Mouse (Mus musculus) C2C12 (cell line): ENCODE measurements around the gene Swsap1. TPM values are rescaled to one million over a fixed set of nuclear protein-coding genes. Genes with fewer than 3 reads are reported as not detected.
A peak's percentile ranks its signal among the peaks of the same experiment; 100 is the strongest.

Experiments
- H3K27me3 ChIP-seq: one replicate; pipeline ENCODE4 v1.6.1; 2011; ENCODE audit not compliant: control insufficient read depth, insufficient read depth, insufficient read length
- H3K36me3 ChIP-seq: one replicate; pipeline ENCODE4 v1.6.1; 2011; ENCODE audit not compliant: control insufficient read depth, insufficient read depth
- H3K4me3 ChIP-seq: one replicate; pipeline ENCODE4 v1.5.1; 2011; ENCODE audit warnings: mild to moderate bottlenecking, control low read depth; ENCODE audit not compliant: poor library complexity, insufficient read depth, severe bottlenecking
- H3K79me2 ChIP-seq: one replicate; pipeline ENCODE4 v1.6.1; 2011; ENCODE audit not compliant: control insufficient read depth, insufficient read depth
- H3K79me3 ChIP-seq: one replicate; pipeline ENCODE4 v1.6.1; 2011; ENCODE audit warnings: low read depth, control low read depth
- H3ac ChIP-seq: one replicate; pipeline ENCODE3; 2011; ENCODE audit warnings: low read depth; ENCODE audit not compliant: control insufficient read depth, insufficient read length
- CEBPB ChIP-seq: IDR thresholded peaks from one replicate; pipeline ENCODE4 v1.6.1; 2011; ENCODE audit warnings: low read depth, mild to moderate bottlenecking, control low read depth, moderate library complexity
- CTCF ChIP-seq: IDR thresholded peaks from one replicate; pipeline ENCODE4 v1.5.1; 2011; ENCODE audit not compliant: control insufficient read depth, insufficient read depth, insufficient read length
- FOSL1 ChIP-seq: IDR thresholded peaks from one replicate; pipeline ENCODE4 v1.8.0; 2011; ENCODE audit warnings: mild to moderate bottlenecking, low read length; ENCODE audit not compliant: poor library complexity, insufficient read depth, severe bottlenecking
- MAX ChIP-seq: IDR thresholded peaks from one replicate; pipeline ENCODE4 v1.6.1; 2011; ENCODE audit warnings: mild to moderate bottlenecking, control low read depth
- MYOD1 ChIP-seq: IDR thresholded peaks from one replicate; pipeline ENCODE4 v1.6.1; 2011; ENCODE audit warnings: low read depth; ENCODE audit not compliant: control insufficient read depth, insufficient read length
- MYOG ChIP-seq: IDR thresholded peaks from one replicate; pipeline ENCODE4 v1.6.1; 2011; ENCODE audit not compliant: control insufficient read depth, insufficient read length; ENCODE audit errors: extremely low read depth
- USF1 ChIP-seq: IDR thresholded peaks from one replicate; pipeline ENCODE4 v1.6.1; 2011; ENCODE audit warnings: low read depth, mild to moderate bottlenecking, control low read depth, moderate library complexity
- polyA plus RNA-seq: library from polyadenylated mRNA; unstranded; fragments of >200 nt; fragmentation: generic; extraction: Trizol; gene quantifications from one replicate; pipeline ENCODE4 v1.2.1, GENCODE M21; 2012; ENCODE audit warnings: missing spikeins

The Swsap1 gene
- polyA plus RNA-seq, 1 experiment: 8.7 TPM

GRCm38 (mm10) chr9:21959244-21959643 is 3.7 kb downstream of the Swsap1 start:
- TF ChIP-seq FOSL1 (no peak), MYOD1 (no peak), CEBPB (no peak), CTCF (no peak), MAX (no peak), USF1 (no peak), MYOG (no peak)
- Histone ChIP-seq H3K79me3 (no peaks in the 10 kb centered on the region), H3K36me3 (no peaks in the 10 kb centered on the region), H3ac (no peak overlapping the region), H3K27me3 (no peaks in the 10 kb centered on the region), H3K4me3 (no peak overlapping the region), H3K79me2 (no peaks in the 10 kb centered on the region)

DNA sequence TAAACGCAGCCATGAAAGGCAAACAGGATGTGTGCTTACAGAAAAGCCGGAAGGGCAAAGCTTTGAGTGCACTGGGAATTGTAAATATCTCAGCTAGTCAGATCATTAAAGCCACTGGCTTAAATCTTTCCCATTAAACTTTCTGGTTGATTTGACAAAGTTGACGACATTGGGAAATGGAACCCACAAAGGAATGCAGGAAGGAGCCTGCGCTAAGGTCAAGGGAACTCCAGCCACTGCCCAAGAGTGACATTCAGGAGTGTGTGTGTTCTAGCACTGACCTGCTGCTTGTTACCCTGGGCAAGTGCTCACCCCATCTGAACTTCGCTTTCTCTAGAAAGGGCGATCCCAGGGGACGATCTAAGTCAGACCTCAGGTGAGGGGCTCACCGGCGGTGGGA is 4.6 kb downstream of the Swsap1 start:
- Histone ChIP-seq H3K4me3 (no peak overlapping the region), H3K79me3 (no peaks in the 10 kb centered on the region), H3K27me3 (no peaks in the 10 kb centered on the region), H3K79me2 (no peaks in the 10 kb centered on the region), H3ac (no peak overlapping the region), H3K36me3 (no peaks in the 10 kb centered on the region)
- no peak for TF ChIP-seq MYOD1
- TF ChIP-seq CTCF: no peak
- TF ChIP-seq FOSL1: no peak
- no peak for TF ChIP-seq USF1
- TF ChIP-seq MYOG: no peak
- no peak for TF ChIP-seq CEBPB
- no peak for TF ChIP-seq MAX

GRCm38 (mm10) chr9:21960558-21961208 is 5.1 kb downstream of the Swsap1 start:
- Histone ChIP-seq H3K36me3 (no peaks in the 10 kb centered on the region), H3K79me2 (no peaks in the 10 kb centered on the region), H3K4me3 (no peak overlapping the region), H3K27me3 (no peaks in the 10 kb centered on the region), H3K79me3 (no peaks in the 10 kb centered on the region), H3ac (no peak overlapping the region)
- no peak for TF ChIP-seq CEBPB
- no peak for TF ChIP-seq USF1
- TF ChIP-seq FOSL1: no peak
- no peak for TF ChIP-seq MAX
- TF ChIP-seq CTCF: no peak
- TF ChIP-seq MYOG: no peak
- TF ChIP-seq MYOD1: no peak

- Histone ChIP-seq H3ac (no peak overlapping the region), H3K4me3 (no peak overlapping the region), H3K79me2 (no peaks in the 10 kb centered on the region), H3K36me3 (no peaks in the 10 kb centered on the region), H3K27me3 (no peaks in the 10 kb centered on the region), H3K79me3 (no peaks in the 10 kb centered on the region)
- TF ChIP-seq USF1 (no peak), MYOD1 (no peak), MYOG (no peak), CEBPB (no peak), CTCF (no peak), FOSL1 (no peak), MAX (no peak)
Measured at GRCm38 (mm10) chr9:21961366-21961980, 5.9 kb downstream of the Swsap1 start.

DNA sequence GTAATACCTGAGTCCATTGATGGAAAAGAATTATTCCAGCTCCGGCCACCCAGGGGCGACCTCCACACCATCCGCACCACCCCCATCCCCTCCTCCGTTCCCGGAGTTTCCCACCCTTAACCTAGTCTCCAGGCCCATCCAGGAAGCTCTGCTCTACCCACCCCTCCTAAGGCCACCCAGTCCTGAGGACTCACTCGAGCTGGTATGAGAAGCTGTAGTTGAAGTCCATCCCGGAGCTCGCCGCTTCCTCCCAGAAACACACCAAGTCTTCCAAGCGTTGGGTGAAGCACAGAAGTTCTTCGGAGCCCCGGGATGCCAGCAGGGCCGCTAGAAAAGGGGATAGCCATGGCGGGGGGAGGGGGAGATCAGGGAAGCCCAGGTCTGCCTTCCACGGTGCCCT is 6.5 kb downstream of the Swsap1 start:
- Histone ChIP-seq H3K79me3 (no peaks in the 10 kb centered on the region), H3K27me3 (no peaks in the 10 kb centered on the region)
- no peak for TF ChIP-seq MYOD1
- TF ChIP-seq CEBPB: no peak
- no peak for TF ChIP-seq MYOG
- no peak for TF ChIP-seq FOSL1
- no peak for TF ChIP-seq CTCF
- TF ChIP-seq USF1: no peak
- TF ChIP-seq MAX: no peak

More for the DNA sequence above, 6.5 kb downstream of the Swsap1 start:
- Histone ChIP-seq H3ac (peak overlapping the region; percentile 46), H3K36me3 (no peaks in the 10 kb centered on the region), H3K79me2 (no peaks in the 10 kb centered on the region), H3K4me3 (peak overlapping the region; percentile 30)
